Mouse (Mus musculus) liver, adult 2 months (tissue): ENCODE measurements around the gene Cenpn.

Source experiments
- CTCF ChIP-seq: fragments of 200-500 bp; IDR thresholded peaks from 2 replicates; pipeline ENCODE4 v1.5.1; 2011; ENCODE audit warnings: low read depth, low read length, control low read depth
- POLR2A ChIP-seq: fragments of 200-500 bp; IDR thresholded peaks from 2 replicates; pipeline ENCODE4 v1.6.1; 2011; ENCODE audit warnings: low read length, control low read depth; ENCODE audit not compliant: insufficient read depth; ENCODE audit errors: extremely low read depth

DNA sequence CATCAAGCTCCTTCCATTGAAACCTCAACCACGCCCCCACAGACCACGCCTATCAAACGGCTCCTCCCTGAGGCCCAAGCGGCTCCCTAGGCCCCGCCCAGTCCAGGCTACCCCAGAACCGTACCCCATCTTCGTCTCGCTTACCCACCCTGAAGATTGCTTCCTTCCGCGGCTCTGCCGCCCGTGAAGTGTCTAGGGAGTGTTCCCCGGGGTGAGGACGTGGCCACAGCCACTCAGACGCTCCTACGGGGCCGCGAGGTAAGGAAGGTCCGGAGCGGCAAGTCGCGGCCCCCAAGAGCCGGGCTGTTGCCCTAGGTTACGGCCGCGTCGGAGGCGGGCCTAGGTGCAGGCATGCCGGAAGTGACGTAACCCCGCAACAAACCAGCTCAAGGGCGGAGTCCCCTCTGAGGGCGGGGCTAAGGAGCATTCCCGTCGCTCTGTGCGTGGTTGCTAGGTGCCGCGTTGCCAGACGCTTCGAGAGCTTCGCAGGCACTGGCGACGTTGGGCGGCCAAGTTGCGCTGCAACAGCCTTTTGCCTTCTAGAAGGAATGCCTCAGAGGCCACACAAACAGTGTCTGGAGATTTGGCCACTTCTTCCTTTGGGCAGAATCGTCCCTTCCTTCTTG, 57.2 kb downstream of the Cenpn start, which contains the start of gene 1700030J22Rik:
- TF ChIP-seq CTCF: peak; percentile 60
- TF ChIP-seq POLR2A: no peak
